In genomic region chr7:117139245-117139970, GRCm38 (mm10) we compare ENCODE assay signal across 9 mouse cellular contexts.
DNase-seq lines count a peak whose midpoint lies in the region; ATAC-seq and TF ChIP-seq lines count a peak whose summit lies in the region.
"Had no signal": no experiment of that assay in that cellular context is flagged by ENCODE, and none has a peak within 500 bp of the region (broad histone marks: within the 10 kb centered on the region; RNA-seq: fewer than 3 reads in every experiment).

No protein-coding gene starts in this region.

- TF ChIP-seq CTCF in brain, embryonic 14.5 days (IDR thresholded peaks at IDR 0.05; ENCODE audit: borderline replicate concordance, extremely low read depth, insufficient read depth, insufficient read length), result no peak
- TF ChIP-seq CTCF in forebrain, postnatal 0 days (IDR thresholded peaks at IDR 0.05; ENCODE audit: low read depth), result no peak
- TF ChIP-seq CTCF in hindbrain, postnatal 0 days (IDR thresholded peaks at IDR 0.05; ENCODE audit: low read depth), result no peak

- WGBS in forebrain, postnatal 0 days, result 5% methylated on average over 5 of the region's 5 CpGs
- 7% methylated on average over 5 of the region's 5 CpGs for WGBS in hindbrain, postnatal 0 days
- WGBS in neural tube, embryonic 13.5 days, result 17% methylated on average over 5 of the region's 5 CpGs

- no peaks in the 10 kb centered on the region for H3K36me3 ChIP-seq in forebrain, postnatal 0 days (ENCODE audit: insufficient read depth)
- no peaks in the 10 kb centered on the region for H3K36me3 ChIP-seq in hindbrain, postnatal 0 days (ENCODE audit: insufficient read depth, low read length)
- no peaks in the 10 kb centered on the region for H3K36me3 ChIP-seq in neural tube, embryonic 13.5 days
- H3K36me3 ChIP-seq: embryonic facial prominence, embryonic 13.5 days had no signal

- no peak overlapping the region for H3K4me2 ChIP-seq in forebrain, postnatal 0 days (ENCODE audit: low read depth)
- H3K4me2 ChIP-seq in hindbrain, postnatal 0 days (ENCODE audit: low read depth, low read length), result no peak overlapping the region
- H3K4me2 ChIP-seq in neural tube, embryonic 13.5 days, result no peak overlapping the region
- H3K4me2 ChIP-seq: embryonic facial prominence, embryonic 13.5 days had no signal

- TF ChIP-seq POLR2A in brain, embryonic 14.5 days (IDR thresholded peaks at IDR 0.05; ENCODE audit: borderline replicate concordance, extremely low read depth, insufficient read depth, insufficient read length, poor library complexity, severe bottlenecking), result no peak

- intact Hi-C loops in left cerebral cortex, postnatal 4 days (cut with DNase I), result no loop called here

- peaks cover 12% of the 10 kb centered on the region for H3K4me1 ChIP-seq in forebrain, postnatal 0 days (ENCODE audit: insufficient read depth)
- peaks cover 6% of the 10 kb centered on the region; the same call in 1 of the 2 replicates for H3K4me1 ChIP-seq in hindbrain, postnatal 0 days (ENCODE audit: insufficient read depth, low read length)
- peaks cover 17% of the 10 kb centered on the region for H3K4me1 ChIP-seq in neural tube, embryonic 13.5 days (replicated peaks)

- peak; percentile 94 for ATAC-seq in forebrain, postnatal 0 days
- peak; percentile 94 for ATAC-seq in hindbrain, postnatal 0 days
- ATAC-seq in neural tube, embryonic 13.5 days (ENCODE audit: low read depth), result peak; percentile 93

- peak; percentile 17 for DNase-seq in adrenal gland, postnatal 10 days
- DNase-seq in adrenal gland, adult 18-20 months (ENCODE audit: low spot score in 2 of 2), result no peak
- peak; percentile 95 for DNase-seq in brain, embryonic 14.5 days (ENCODE audit: low read depth)
- DNase-seq in forebrain, postnatal 0 days, result peak; percentile 90
- peak; percentile 92 for DNase-seq in hindbrain, postnatal 0 days (ENCODE audit: low spot score)
- peak; percentile 85 for DNase-seq in left cerebral cortex, postnatal 4 days
- DNase-seq in thymus, postnatal 10 days (ENCODE audit: low spot score in 2 of 2), result no peak

- no peaks in the 10 kb centered on the region for H3K27me3 ChIP-seq in forebrain, postnatal 0 days (ENCODE audit: insufficient read depth, low read length)
- H3K27me3 ChIP-seq in hindbrain, postnatal 0 days (ENCODE audit: insufficient read depth, low read length), result no peaks in the 10 kb centered on the region
- H3K27me3 ChIP-seq in neural tube, embryonic 13.5 days, result no peaks in the 10 kb centered on the region
- H3K27me3 ChIP-seq: embryonic facial prominence, embryonic 13.5 days had no signal

- 0 out of 2 replicates have a peak overlapping the region, but pooled peaks have one; percentile 10 for H3K9ac ChIP-seq in forebrain, postnatal 0 days
- no peak overlapping the region for H3K9ac ChIP-seq in hindbrain, postnatal 0 days (replicated peaks; ENCODE audit: low read length)
- no peak overlapping the region for H3K9ac ChIP-seq in neural tube, embryonic 13.5 days
- H3K9ac ChIP-seq: embryonic facial prominence, embryonic 13.5 days had no signal

- H3K27ac ChIP-seq in forebrain, postnatal 0 days (ENCODE audit: low read depth, low read length), result peak overlapping the region; percentile 75
- H3K27ac ChIP-seq in hindbrain, postnatal 0 days, result peak overlapping the region; percentile 33; the same call in 1 of the 2 replicates
- H3K27ac ChIP-seq in neural tube, embryonic 13.5 days (replicated peaks), result no peak overlapping the region; the same call in 1 of the 2 replicates
- H3K27ac ChIP-seq: embryonic facial prominence, embryonic 13.5 days had no signal

- no peaks in the 10 kb centered on the region for H3K9me3 ChIP-seq in forebrain, postnatal 0 days (ENCODE audit: low read length)
- H3K9me3 ChIP-seq in hindbrain, postnatal 0 days (ENCODE audit: low read length), result no peaks in the 10 kb centered on the region
- H3K9me3 ChIP-seq in neural tube, embryonic 13.5 days, result no peaks in the 10 kb centered on the region
- H3K9me3 ChIP-seq: embryonic facial prominence, embryonic 13.5 days had no signal

- H3K4me3 ChIP-seq in forebrain, postnatal 0 days (ENCODE audit: low read depth, low read length), result no peak overlapping the region
- H3K4me3 ChIP-seq in hindbrain, postnatal 0 days (ENCODE audit: low read length), result no peak overlapping the region
- no peak overlapping the region for H3K4me3 ChIP-seq in neural tube, embryonic 13.5 days
- H3K4me3 ChIP-seq: embryonic facial prominence, embryonic 13.5 days had no signal

Comparison
In these comparisons a context has a peak if more than half of its experiments do, and no peak if none do; other contexts are left out.
1. DNase-seq: peak in adrenal gland, postnatal 10 days (single experiment), brain, embryonic 14.5 days (single experiment), forebrain, postnatal 0 days (single experiment), hindbrain, postnatal 0 days (single experiment) and left cerebral cortex, postnatal 4 days (single experiment); none in adrenal gland, adult 18-20 months (0 of 2) and thymus, postnatal 10 days (0 of 2).
2. Peak in every context shown above with its lines, with median percentiles within 50 percentile points of each other: ATAC-seq.